Mouse (Mus musculus): ENCODE results near the gene Frmd4b. TPM values are rescaled to one million over a fixed set of nuclear protein-coding genes. Genes with fewer than 3 reads are reported as not detected.

Gene Frmd4b
- polyA plus RNA-seq, 1 experiment = 14.3 TPM

- no peak for DNase-seq (ENCODE audit: extremely low spot score in 1 of 2, low spot score in 1 of 2)
These were observed 317.2 kb downstream of the Frmd4b start for GRCm38 (mm10) chr6:97300180-97300579.

DNA sequence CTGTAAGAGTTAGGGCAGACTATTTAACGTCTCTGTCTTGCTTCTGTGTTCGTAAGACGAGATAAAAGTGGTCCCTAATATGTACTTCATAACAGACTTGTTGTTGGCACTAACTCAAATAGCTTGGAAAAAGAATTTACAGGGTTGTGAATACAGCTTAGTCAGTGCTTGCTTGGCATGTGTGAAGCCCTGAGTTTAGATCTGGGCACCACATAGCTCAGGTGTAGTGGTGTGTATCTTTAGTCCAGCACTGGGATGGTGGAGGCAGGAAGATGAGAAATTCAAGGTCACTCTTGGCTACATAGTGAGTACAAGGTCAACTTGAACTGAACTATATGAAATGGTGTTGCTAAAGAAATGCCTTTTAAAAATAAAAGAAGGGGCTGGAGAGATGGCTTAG, 320.2 kb downstream of the Frmd4b start:
- DNase-seq (ENCODE audit: extremely low spot score in 1 of 2, low spot score in 1 of 2) = no peak

DNA sequence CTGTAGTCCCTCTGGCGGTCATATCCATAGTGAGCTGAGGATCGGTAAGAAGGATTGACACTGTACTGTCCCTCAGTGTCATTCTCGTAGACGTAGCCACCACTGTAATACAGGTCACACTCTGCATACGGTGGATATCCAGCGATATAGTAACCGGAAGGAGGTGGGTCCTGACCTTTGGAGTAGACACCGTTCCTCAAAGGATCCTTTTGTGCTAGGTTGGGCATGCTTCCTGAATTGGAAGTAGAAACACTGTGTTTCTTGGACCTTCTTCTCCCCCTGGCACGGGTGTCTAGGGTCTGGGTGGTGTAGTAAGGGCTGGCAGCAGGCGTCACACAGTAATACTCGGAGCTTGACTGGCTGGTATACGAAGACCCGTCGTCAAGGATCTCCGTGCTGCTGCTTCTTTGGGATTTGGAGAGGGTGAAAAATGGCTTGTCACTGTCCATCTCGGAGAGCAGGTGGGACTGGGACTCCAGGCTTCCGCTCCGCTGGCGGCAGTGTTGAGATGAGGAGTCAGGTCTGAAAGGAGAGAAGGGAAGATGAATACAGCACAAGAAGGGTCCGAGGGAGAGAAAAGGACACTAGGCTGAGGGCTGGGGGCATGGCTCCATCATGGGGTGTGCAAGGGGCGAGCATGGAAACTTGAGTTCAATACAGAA, 321.3 kb downstream of the Frmd4b start:
- DNase-seq (ENCODE audit: extremely low spot score in 1 of 2, low spot score in 1 of 2) = no peak

DNA sequence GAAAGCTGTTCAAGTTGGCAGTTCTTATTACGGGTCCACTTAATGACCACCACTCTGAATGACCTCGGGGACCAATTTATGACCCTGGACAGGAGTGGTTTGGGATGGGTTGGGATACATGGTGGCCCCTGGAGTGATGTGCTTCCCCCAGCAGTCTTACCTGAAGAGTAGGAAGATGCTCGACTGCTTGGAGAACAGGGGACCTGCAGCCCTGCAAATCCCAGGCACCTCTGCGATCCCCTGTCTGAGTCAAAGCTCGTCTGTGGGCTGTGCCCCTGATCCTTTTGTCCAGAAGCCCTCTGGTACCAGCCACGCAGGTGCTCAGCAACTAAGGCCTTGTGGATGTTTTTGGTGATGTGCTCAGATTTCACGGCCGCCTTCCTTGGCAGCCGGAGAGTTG, 321.9 kb downstream of the Frmd4b start:
- no peak for DNase-seq (ENCODE audit: extremely low spot score in 1 of 2, low spot score in 1 of 2)

GRCm38 (mm10) chr6:97293667-97294569, 323.4 kb downstream of the Frmd4b start:
- no peak for DNase-seq (ENCODE audit: extremely low spot score in 1 of 2, low spot score in 1 of 2)

DNA sequence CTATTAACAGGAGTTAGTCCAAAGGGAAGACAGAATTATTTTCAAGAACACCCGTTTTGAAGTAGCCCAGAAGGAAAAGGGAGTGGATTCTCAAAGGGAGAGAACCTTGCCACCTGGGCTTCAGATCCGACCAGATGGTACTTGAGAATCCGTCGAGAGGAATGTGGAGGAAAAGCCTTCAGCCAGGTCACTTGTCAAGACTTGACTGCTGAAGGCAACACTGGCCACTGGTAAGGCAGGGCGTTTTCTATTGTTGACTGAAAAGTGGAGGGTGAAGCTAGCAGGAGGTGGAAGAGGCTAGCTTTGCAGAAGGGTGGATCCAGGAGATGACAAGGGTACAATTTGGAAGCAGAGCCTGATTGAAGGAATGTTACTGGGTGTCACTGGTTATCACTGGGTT, 324.4 kb downstream of the Frmd4b start:
- no peak for DNase-seq (ENCODE audit: extremely low spot score in 1 of 2, low spot score in 1 of 2)

DNA sequence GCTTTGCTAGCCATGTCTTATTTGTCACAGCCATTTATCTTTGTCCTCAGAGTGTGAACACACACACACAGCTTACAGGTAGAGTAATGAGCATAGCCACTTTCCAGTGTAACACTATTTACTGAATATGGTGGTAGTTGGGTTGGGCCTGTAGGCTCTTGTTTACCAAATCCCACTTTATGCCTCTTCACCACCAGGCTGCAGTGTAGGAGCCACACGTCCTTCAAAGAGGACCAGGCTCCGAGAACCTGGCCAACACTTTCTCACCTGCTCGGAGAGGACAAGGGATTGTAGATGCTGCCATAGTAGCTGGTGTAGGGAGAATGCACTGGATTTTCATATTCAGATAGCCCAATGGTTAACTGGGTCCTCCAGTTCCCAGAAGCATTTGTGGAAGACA, 325.2 kb downstream of the Frmd4b start:
- no peak for DNase-seq (ENCODE audit: extremely low spot score in 1 of 2, low spot score in 1 of 2)

- no peak for DNase-seq (ENCODE audit: extremely low spot score in 1 of 2, low spot score in 1 of 2)
These were observed 326.0 kb downstream of the Frmd4b start for GRCm38 (mm10) chr6:97291159-97291908.

GRCm38 (mm10) chr6:97290687-97291086, 326.7 kb downstream of the Frmd4b start:
- DNase-seq (ENCODE audit: extremely low spot score in 1 of 2, low spot score in 1 of 2) = no peak

- DNase-seq (ENCODE audit: extremely low spot score in 1 of 2, low spot score in 1 of 2) = no peak
These were observed 327.5 kb downstream of the Frmd4b start for GRCm38 (mm10) chr6:97289838-97290237.

GRCm38 (mm10) chr6:97289316-97289820, 328.0 kb downstream of the Frmd4b start:
- no peak for DNase-seq (ENCODE audit: extremely low spot score in 1 of 2, low spot score in 1 of 2)

DNA sequence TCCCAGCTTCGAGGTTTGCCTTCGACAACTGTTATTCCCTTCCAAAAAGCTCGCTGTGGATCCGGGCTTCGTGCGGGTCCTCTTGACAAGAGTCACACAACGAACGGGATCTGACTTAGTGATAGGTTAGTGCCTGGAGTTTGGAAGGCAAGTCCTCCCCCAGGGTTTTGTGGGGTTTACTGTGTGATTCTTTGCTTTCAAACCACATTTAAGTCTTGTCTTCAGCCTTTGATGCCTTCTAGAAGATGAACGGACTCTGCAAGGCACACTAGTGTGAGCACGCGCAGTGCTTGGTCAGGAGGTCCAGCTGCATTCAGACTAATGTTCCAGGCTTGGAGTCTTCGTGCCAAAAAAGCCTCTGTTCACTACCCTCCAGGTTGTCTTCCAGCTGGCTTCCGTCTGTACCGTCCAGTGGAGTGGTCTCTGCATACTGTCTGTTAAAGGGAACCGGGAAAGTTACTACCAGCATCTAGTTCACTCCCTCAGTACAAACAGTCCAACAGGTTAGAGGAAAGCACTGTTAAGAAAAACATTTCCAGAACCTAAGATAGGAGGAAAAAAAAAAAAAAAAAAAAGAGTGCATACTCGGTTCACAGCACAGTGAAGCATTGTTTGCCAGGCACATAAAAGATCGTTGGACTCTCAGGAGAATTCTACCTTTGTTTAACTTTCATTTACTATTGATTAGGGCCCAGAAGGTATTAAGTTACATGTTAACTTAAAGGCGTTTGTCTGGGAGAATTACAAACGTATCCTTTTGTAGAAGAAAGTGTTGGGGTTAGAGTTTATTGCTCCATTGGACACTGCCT, 329.1 kb downstream of the Frmd4b start:
- no peak for DNase-seq (ENCODE audit: extremely low spot score in 1 of 2, low spot score in 1 of 2)

DNA sequence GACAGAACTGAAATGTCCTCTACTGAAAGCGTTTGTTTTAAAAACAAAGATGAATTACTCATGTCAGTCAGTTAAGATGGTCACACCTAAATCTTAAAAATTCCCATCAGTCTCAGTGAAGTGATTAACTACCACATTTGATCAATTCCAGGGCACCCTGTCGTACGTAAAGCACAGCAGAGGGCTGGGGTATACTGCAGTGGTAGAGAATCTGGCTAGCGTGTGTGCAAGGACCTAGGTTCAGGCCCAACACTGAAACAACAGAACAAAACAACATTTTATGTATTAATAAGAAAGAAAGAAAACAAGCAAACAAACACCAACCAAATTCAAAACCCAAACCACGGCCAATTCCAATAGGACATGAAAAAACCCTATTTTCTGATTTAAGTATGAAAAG, 331.0 kb downstream of the Frmd4b start:
- no peak for DNase-seq (ENCODE audit: extremely low spot score in 1 of 2, low spot score in 1 of 2)

- no peak for DNase-seq (ENCODE audit: extremely low spot score in 1 of 2, low spot score in 1 of 2)
These were observed 333.7 kb downstream of the Frmd4b start for GRCm38 (mm10) chr6:97283676-97284075.

GRCm38 (mm10) chr6:97278878-97279277, 338.5 kb downstream of the Frmd4b start:
- no peak for DNase-seq (ENCODE audit: extremely low spot score in 1 of 2, low spot score in 1 of 2)

- peak; percentile 53 to 89 for DNase-seq (ENCODE audit: extremely low spot score in 1 of 2, low spot score in 1 of 2)
These were observed 339.1 kb downstream of the Frmd4b start for GRCm38 (mm10) chr6:97278014-97278787.

GRCm38 (mm10) chr6:97276890-97277497, 340.3 kb downstream of the Frmd4b start:
- no peak for DNase-seq (ENCODE audit: extremely low spot score in 1 of 2, low spot score in 1 of 2)

- no peak for DNase-seq (ENCODE audit: extremely low spot score in 1 of 2, low spot score in 1 of 2)
These were observed 341.0 kb downstream of the Frmd4b start for GRCm38 (mm10) chr6:97276366-97276765.

DNA sequence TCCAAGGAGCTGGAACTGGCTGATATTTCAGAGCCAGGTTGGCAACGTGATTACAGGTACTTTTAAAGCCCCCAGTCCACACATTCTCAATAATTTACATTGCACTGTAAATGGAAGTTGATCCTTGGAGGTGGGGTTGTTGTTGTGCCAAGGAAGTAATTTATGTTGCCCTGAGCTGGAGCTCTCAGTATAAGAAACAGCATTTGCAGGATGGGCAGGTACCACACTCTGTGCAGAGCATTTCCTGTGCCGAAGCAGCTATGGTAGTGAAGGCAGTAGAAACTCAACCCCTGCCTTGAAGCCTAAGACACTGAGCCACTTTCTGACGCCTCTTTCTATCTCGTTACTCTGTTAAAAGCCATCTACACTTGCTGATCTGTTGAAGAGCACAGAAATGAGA, 341.6 kb downstream of the Frmd4b start:
- DNase-seq (ENCODE audit: extremely low spot score in 1 of 2, low spot score in 1 of 2) = no peak
